Mouse (Mus musculus) cerebellum, adult 8-10 months (tissue): Measurements from ENCODE around the gene Rffl.

Source experiments
- DNase-seq: peaks from one replicate; pipeline ENCODE4 v3.0.0; 2022

Gene Rffl

DNA sequence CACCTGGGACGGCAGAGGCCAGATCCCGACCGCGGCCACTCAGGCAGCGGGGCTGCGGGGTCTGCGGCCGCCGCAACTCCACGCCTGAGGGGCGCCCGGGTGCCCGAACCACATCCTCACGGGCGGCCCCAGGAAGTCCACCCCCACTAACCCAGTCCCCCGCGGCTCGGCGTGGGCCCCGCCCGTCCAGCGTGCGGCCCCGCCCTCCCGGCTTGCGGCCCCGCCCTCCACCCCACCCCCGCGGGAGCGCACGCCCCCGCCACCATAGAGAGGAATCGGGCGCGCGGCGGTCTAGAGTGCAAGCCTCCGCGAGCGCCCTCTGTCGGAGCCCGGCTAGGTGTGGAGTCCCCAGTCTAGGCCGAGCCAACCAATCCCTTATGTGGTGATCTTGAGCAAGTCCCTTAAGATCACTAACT lies at the start of gene Rffl:
TSS of gene Rffl (minus strand) at position 180 of the 416 bp plus-strand sequence.
- DNase-seq: peak; percentile 93

DNA sequence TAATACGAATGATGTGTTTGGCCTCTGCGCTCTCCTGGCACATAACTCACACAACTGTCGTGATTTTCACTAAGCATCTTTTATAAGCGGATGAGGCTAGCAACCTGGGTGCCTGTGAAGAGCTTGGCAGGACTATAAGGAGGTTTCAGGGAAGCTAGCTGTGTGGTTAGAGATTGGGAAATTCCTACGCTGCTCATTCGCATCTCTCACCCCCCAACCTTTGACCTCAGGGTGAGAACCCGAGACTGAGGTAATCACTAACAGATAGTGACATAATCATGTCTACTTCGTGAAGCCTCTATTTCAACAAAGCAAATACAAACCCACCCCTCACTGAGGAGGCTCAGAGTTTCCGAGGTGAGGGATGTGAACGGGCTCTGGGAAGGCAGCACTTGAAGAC lies 49.8 kb upstream of the Rffl start:
- no peak for DNase-seq

- peak; percentile 73 for DNase-seq
Measured at GRCm38 (mm10) chr11:82914711-82915352, 43.8 kb upstream of the Rffl start.

DNA sequence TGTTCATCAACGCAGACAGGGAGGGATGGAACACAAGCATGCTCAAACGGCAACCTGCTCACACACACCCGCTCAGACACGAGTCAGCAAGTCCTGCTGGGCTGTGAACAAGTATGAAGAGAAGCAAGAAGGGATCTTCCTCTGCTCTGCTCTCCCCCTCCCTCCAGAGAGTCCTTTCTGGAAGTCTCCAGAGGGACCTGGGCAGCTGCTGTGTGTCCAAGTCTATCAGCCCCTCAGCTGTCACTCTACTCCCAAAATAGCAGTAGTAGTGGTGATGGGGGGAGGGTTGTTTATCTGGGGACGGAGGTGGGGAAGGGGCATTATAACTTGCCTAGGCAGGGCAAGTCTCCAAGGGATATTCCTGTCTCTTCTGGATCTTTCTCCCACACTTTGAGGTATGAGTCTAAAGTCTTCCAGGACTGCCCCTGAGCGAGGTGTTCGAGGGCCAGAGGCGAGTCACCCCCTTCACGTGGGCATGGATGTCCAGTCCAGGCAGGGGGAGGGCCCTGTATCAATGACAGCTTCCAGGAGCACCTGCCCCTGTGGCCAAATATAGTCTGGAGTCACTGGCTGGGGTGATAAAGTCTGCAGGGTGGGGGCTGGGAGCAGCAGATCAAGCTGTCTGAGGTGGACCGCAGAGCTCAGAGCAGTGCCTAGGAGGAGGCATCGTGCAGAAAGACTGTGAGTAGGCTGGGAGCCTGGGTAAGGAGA lies 39.8 kb upstream of the Rffl start:
- no peak for DNase-seq

DNA sequence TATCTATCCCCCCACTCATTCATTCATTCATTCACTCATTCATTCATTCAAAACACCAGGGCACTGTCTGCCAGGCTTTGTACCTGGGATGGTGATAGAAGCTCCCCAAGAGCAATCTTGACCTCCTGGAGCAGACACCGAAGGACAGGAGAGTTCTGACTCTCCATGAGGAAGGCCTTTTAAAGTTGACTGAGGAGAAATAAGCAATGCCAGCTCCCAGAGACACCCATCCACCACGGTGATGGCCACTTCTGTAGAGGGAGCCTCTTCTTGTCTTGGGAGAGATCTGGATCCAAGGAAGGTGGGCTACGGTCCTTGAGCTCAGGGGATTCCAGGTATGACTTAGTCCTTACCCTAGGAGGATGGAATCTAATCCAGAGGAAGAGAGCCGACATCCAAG lies 39.2 kb upstream of the Rffl start, which contains the start of gene Unc45b:
TSS of gene Unc45b (plus strand) at position 301 of the 400 bp plus-strand sequence.
- DNase-seq: no peak

- no peak for DNase-seq
Measured at GRCm38 (mm10) chr11:82908608-82908989, 37.6 kb upstream of the Rffl start.

- peak; percentile 94 for DNase-seq
Measured at GRCm38 (mm10) chr11:82907651-82908607, 36.9 kb upstream of the Rffl start, which contains the start of gene Nle1. Gene Nle1, minus strand, starts transcription at chr11:82908411.

DNA sequence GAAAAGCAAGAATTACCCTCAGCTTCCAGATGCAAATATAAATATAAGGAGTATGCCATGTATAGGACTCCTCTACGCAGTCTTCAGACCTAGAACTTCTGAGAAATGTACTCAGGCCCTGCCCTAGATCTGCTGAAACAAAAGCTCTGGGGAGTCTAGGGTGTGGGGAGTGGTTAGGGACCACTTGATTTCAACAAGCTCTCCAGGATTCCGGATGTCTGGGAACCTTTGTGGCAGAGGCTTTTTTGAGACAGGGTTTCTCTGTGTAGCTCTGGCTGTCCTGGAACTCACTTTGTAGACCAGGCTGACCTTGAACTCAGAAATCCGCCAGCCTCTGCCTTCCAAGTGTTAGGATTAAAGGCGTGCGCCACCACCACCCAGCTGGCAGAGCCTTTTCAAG lies 34.8 kb upstream of the Rffl start:
- DNase-seq: no peak

- DNase-seq: no peak
Measured at GRCm38 (mm10) chr11:82904952-82905351, 33.9 kb upstream of the Rffl start.

GRCm38 (mm10) chr11:82901606-82902310 lies 30.7 kb upstream of the Rffl start:
- peak; percentile 54 for DNase-seq

DNA sequence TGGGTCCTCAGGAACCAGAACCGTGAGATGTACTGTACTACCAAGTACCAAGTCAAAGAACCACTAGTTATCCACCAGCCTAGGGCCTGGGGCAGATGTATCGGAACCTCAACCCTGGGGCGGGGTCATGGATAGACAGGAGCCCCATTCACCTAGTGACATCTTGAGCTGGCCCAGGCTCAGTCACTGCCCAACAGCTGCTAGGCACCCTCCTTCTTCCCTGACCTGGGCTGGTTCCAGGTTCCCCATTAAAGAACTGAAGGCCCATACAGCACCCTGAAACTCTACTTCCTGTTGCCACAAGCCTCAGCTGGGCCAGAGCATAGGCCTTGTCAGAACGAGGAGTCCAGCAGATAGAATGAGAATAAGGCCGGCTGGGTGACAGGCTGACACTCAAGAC lies 28.7 kb upstream of the Rffl start:
- DNase-seq: no peak

GRCm38 (mm10) chr11:82897478-82897877 lies 26.5 kb upstream of the Rffl start:
- no peak for DNase-seq

GRCm38 (mm10) chr11:82891936-82892335 lies 20.9 kb upstream of the Rffl start, which contains the start of gene Fndc8:
Gene Fndc8, plus strand, starts transcription at chr11:82892124.
- no peak for DNase-seq

DNA sequence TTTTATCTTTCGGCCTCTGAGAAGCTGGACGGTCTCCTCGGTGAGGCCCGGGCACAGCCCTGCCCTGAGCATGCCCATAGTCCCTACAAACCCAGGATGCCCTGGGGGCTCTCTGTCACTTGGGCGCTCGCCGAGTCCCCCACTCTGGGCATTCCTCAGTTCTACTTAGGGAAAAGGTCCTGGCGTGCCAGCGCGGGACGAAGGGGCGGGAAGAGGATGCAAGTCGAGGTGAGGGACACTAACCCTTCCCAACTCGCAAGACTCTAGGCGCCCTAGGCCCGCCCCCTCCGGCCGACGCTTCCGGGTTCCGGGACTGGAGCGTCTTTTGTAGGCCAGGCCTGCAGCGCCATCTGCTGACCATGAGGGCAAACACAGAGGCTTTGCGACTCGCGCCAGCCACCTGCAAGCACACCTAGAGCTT lies 19.3 kb upstream of the Rffl start, which contains the start of gene Rad51d:
TSS of gene Rad51d (minus strand) at position 273 of the 421 bp plus-strand sequence.
- DNase-seq: peak; percentile 94

DNA sequence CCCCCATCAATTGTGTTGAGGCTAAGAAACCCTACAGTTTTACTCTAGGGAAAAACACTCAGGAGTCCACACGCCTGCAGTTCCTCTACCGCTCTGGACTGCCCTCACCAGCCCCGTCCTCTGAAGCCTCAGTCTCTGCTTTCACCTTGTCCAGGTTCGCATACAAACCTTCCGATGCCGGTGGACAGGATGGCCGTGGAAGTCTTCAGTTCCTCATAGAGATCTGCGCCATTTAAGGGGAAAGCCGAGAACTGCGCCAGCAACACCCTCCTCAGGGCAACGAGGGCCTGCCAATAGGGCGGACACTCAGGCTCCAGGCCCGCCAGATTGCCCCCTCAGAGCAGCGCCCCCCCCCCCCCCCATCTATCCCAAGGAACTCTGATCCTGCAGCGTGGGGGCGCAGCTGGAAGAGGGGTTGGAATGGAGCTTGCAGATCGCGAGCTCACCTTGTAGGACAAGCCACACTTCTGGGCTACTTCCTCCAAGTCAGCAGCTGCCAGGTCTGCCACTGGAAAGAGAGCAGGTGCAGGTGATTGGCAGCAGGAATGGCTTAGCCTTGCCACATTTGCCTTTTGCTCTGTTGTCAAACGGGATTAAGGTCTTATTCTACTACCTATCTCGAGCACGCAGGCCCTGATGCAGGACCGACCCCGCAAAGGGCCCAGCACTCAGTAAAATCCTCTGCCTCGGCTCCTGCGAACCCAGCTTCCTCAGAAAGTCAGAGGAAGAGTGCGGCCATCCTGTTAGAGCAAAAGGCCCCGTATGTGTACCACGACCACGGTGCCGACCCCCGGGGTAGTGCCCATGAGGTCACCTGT lies 18.7 kb upstream of the Rffl start:
- DNase-seq: peak; percentile 27

GRCm38 (mm10) chr11:82888491-82888946 lies 17.5 kb upstream of the Rffl start:
- no peak for DNase-seq

GRCm38 (mm10) chr11:82886559-82886958 lies 15.5 kb upstream of the Rffl start:
- no peak for DNase-seq

DNA sequence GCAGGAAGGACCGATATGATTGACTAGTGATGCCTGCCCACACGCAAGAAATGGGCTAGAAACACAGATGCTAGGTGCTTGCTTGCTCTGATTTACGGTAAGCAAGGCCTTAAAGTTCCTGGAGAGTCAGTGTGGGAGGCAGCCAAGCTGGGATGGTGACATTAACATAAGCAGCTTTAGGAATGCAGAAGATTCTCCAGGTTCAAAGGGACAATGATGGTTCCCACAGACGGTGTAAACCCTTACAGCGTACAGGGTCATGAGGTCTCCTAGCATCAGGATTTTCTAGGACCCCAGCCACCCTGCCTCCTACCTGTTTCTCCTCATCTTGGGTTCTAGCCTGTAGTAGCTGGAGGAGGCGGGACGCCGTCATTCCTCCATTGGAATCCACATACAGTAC lies 12.2 kb upstream of the Rffl start:
- DNase-seq: no peak

DNA sequence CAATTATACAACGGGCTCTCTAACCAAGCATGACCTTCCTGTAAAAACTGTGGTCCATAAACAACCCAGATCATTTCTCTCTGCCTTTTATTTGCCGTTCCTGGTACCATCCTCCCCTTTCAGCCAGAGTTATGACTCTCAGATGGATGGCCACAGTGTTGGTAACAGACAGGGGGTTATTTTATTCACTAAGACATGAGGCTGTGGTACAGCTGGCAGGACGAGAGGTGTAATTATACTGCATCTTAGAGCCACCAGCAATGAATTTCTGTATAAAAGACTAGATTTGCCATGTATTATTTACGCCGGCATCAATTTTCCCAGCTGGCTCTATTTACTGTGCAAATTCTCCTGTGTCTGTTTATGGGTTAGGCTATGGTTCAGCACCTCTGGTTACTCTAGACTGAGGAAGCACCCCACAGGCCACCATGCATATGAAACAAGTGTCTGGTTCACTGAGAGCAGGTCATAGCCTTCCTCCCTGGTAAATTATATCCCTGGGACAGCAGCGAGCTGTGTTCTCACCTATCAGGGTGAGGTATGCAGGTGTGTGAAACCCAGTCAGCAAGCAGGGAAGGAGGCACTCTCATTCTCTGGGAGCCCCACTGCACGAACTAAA lies 6.8 kb upstream of the Rffl start:
- no peak for DNase-seq

DNA sequence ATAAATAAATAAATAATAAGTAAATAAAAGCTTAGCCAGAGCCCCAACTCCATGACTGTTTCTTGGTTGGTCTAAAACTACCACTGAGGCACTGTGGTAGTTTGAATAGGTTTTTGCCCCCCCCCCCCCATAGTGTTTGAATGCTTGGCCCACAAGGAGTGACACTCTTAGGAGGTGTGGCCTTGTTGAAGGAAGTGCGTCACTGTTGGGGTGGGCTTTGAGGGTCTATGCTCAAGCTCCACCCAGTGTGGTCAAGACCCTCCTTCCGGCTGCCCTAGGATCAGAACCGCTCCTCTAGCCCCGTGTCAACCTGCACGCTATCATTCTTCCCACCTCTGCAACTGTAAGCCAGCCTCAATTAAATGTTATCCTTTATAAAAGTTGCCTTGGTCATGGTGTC lies 4.6 kb upstream of the Rffl start:
- no peak for DNase-seq

DNA sequence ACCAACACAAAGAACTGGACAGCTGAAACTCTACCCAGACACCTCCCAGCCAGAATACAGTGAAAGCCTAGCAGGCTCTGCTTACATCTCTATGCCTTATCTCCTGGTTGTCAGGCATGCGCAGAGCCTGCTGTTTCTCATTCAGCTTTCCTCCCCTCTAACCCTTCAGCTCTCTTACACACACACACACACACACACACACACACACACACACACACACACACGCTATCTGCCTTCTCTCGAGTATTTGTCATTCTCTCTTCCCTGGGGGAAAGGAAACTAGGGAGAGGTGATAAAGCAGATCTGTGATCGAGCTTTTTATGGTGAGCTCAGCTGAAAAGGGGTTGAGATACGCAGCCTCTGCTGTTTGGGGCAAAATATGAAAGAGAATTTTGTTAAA lies 3.9 kb upstream of the Rffl start:
- DNase-seq: no peak
